Mouse (Mus musculus) CD8-positive naive resting alpha-beta T cell, adult 2 months (primary cell): Measurements from ENCODE around the gene Ppm1h.

Experiments used
- DNase-seq, 2 experiments: peaks; one replicate each; pipeline ENCODE4 v3.0.0; 2022; ENCODE audit warnings: low read depth in 2 of 2, low spot score in 2 of 2

Ppm1h gene

DNA sequence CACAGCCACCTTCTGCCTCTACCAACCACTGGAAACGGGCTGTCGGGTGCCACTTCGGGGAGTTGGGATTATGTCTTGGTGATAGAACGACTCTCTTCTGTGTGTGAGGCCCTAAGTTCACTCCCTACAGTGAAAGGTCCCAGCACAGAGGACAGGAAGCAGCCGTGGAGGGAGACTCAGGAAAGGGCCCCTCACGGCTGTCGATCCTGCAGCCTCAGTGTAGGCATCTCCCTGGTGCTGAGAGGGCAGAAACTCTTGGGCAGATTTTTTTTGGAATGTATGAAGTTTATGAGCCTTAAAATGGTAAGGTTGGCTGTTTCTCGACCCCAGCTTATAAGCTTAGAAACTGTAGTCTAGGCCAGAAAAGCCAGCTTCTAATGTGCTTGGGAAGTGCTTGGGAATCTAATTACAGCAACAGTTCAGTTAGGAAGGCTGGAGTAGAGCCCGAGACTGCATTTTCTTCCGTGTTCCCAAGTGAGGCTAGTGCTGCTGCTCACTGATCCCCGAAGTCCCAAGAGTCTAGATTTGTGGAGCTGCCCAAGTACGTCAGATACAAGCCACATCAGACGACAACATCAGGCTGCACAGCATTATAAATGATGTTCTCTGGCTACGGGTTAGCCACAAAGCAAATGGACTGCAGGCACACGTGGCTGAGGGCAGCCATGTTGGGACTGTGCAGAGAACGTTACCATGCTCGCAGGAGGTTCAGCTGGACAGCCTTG, 177.6 kb downstream of the Ppm1h start:
- DNase-seq, result no peak

- no peak for DNase-seq
Observed at GRCm38 (mm10) chr10:122857155-122857554, 178.6 kb downstream of the Ppm1h start.

GRCm38 (mm10) chr10:122858904-122859641, 180.5 kb downstream of the Ppm1h start:
- no peak for DNase-seq

- no peak for DNase-seq
Observed at GRCm38 (mm10) chr10:122859642-122859997, 181.1 kb downstream of the Ppm1h start.

- DNase-seq, result no peak
Observed at GRCm38 (mm10) chr10:122860076-122860475, 181.5 kb downstream of the Ppm1h start.

- DNase-seq, result no peak
Observed at GRCm38 (mm10) chr10:122861696-122862385, 183.3 kb downstream of the Ppm1h start.

DNA sequence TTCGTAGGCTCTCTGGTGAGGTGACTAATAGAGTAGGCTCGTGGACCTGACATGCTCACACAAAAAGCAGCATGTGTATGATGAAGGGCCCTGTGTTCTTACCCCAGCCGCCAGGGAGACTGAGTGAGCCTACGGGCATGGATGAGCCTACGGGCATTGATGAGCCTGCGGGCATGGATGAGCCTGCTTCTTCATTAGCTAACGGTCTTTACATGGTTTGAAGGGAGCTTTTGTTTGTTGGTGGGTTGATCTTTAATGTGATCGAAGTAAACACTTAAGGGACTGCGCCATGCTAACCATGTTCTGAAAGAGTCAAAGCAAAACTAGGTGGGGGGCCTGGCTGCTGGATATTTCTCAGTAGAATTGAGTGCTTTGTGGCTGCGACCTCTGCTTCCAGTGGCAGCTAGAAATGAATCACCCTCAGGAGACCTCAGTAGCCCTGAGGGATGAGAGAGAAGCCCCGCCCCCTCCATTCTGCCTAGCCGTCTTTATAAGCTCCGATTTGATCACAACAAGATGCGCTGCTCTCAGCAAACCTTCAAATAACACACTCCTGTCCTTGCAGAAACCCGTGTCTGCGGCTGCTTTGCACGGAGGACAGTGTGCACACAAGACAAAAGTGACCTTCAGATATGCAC, 183.9 kb downstream of the Ppm1h start:
- DNase-seq, result no peak

DNA sequence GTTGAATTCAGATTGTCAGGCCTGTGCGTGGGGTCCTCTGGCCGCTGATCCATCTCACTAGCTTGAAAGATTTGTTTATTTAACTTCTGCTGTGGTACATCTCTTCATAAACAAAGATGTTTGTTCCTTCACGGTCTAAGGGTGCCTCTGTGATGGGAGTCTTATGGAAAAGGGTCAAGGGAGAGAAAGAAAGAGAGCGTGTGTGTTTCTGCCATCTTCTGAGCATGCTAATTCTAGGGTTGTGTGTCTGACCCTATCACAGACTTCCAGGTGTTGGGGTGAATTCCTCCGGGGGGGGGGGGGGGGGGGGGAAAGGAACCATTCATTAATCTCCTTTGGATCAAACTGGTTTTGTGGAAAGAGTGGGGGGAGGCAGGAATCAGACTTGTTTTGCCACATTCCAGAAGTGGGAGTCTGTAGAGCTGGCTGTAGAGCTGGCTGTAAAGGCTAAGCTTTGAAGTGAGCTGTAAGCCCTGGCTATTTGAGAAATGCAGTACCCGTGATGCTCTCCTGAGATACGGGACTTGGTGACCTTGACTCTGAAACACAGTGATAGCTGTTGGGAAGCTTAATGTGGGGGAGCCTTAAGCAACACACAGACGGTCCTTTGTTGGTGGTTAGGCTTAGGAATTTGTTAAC, 191.4 kb downstream of the Ppm1h start:
- DNase-seq, result no peak

- no peak for DNase-seq
Observed at GRCm38 (mm10) chr10:122870848-122871494, 192.4 kb downstream of the Ppm1h start.

- DNase-seq, result no peak
Observed at GRCm38 (mm10) chr10:122872720-122873119, 194.2 kb downstream of the Ppm1h start.

DNA sequence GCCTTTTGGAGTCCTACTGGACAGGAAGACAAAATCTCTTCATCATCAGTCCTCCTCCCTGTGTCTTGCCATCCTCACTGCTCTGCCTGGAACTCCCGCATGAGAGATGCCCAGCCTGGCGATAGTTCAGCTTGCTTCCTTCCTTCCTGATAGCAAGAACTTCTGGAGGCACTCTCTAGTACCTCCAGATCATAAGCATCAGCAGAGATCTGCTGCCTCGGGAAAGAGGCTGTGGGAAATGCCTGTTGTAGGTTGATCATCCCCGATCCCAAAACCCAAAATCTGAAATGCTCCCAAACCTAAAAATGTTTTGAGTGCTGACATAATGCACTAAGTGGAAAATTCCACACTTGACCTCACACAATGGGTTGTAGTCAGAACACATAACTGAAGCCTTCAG, 198.4 kb downstream of the Ppm1h start:
- no peak for DNase-seq

DNA sequence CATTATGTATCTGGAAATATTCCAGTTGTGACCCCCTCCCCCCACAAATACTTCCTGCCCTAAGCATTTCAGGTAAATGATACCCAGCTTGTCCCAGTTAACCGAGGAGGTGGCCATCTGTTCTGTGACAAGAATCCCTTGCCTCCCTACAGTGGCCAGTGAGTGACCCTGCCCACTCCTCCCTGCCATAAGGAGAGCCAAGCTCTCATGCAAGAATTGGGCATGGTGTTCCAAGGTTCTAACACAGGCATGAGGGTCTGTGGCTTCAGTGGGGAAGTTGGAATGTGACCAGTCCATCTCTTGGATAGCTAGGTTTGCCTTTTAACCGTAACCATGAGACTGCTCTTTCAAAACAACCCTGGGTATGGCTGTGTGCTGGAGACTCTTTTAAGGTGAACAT, 198.9 kb downstream of the Ppm1h start:
- no peak for DNase-seq

- no peak for DNase-seq
Observed at GRCm38 (mm10) chr10:122881456-122881855, 202.9 kb downstream of the Ppm1h start.

GRCm38 (mm10) chr10:122882614-122883013, 204.1 kb downstream of the Ppm1h start:
- no peak for DNase-seq

DNA sequence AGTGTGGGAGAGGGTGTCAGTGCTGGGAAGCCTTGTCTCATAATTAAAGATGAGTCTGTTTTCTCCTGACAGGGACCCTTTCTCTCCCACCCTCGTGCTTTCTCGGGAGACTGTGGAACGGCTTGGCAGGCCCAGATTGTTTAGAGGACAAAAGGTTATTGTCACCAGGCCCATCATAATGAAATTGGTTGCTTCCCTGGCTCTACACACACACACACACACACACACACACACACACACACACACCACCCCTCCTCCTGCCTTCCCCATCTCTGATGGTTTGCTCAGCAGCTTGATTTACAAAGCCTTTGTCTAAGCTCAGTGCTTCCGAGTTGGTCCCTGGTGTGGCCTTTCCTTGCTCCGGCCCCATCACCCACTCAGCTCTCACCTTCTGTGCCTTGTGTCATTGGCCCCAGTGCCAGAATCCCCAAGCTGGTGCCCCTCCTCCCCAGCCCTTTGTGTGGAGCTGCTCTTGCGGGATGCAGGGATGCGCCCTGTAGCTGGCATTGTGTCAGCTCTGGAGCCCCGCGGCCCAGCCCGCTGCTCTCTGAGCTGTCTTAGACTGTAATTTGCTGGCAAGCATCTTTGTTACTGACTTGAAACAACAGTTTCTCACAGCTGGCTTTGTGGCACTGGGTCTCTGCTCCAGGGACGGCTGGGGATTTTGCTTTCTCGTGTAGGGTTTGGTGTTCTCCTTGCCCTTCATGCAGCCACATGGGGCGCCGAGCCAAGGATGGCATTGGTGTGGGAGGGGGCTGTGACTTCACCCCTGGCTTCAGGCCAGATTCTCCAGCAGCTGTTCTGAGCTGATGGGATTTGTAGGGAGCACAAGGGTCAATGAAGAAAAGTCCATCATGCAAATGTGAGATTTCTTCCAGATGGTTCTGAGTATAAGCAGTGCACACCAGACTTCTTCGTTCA, 205.5 kb downstream of the Ppm1h start:
- DNase-seq, result no peak

DNA sequence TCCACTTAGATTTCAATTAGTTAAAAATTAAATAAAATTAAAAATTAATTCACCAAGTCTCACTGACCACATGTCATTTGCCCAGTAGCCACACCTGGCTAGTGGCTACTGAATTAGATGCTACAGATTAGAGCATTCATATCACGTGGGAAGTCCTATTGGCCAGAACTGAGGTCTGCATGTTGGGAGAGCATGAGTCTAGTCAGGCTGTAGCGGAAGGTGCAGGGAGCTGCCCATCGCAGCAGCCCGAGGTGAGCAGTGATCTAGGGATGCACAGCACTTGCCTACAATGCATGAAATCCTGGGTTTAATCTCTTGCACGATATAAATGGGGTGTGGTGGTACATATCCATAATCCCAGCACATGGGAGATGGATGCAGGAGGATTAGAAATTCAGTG, 206.7 kb downstream of the Ppm1h start:
- DNase-seq, result no peak

- DNase-seq, result no peak
Observed at GRCm38 (mm10) chr10:122886055-122886915, 207.7 kb downstream of the Ppm1h start.

DNA sequence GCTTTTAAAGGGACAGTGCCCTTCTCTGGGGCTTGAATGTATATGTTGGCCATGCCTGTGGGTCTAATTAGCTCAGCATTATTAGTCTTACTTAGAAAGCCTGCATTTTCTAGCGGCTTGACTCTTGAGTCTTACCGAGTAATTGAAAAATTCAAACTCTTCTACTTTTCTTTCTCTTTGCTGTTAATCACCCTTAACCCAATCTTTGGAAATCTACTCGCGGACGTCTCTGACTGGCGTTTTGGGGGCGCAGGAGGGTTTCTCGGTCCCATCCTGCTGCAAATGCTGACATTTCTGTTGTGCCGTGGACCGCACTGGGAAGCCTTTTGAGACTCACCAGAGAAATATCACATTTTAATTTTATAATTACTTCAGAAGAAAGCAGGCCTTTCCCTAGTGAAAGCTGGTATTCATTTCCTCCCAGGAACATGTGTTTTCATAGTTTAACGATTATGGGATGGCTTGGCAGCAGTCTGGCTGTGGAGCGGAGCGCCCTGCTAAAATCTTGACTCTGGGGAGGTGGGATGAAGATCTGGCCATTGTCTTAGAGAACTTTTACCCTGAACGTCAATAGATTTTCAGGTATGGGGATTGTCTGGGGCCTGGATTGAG, 208.5 kb downstream of the Ppm1h start:
- DNase-seq, result no peak
